Mouse (Mus musculus): ENCODE measurements around the gene Nit1. TPM values are rescaled to one million over a fixed set of nuclear protein-coding genes. Genes with fewer than 3 reads are reported as not detected.
"Not testable (repeated sequence)": the region's sequence is repeated elsewhere in the genome, so short reads cannot be mapped to it uniquely, and the experiment has no call there.

Nit1 gene
- polyA plus RNA-seq, 1 experiment from 2014 or later = 43.3 TPM

DNA sequence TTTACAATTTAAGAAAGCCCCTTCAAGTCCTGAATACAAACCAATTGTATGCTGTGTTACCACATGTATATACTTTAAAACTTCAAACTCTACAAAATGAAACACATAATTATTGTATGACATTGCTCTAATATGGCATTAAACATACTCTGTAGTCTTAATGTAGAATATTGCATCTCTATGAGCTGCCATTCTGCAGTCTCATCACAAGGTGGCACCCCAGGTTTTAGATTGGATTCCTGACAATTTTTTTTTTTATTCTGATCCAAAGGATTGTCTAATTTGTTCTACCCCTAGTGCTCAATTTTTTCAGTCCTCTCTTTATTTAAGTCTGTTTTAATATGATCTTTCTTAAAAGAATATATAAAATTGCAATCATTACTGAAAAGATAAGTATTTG, 24.0 kb downstream of the Nit1 start:
- Histone ChIP-seq H3K4me2 (replicated peaks) (no peak overlapping the region), H3K9me3 (no peaks in the 10 kb centered on the region), H3K27me3 (replicated peaks) (no peaks in the 10 kb centered on the region), H3K4me1 (replicated peaks) (peaks cover 3% of the 10 kb centered on the region; the same call in 1 of the 2 replicates), H3K27ac (no peak overlapping the region), H3K9ac (no peak overlapping the region), H3K36me3 (no peaks in the 10 kb centered on the region), H3K4me3 (replicated peaks) (no peak overlapping the region)
- ATAC-seq = no peak

DNA sequence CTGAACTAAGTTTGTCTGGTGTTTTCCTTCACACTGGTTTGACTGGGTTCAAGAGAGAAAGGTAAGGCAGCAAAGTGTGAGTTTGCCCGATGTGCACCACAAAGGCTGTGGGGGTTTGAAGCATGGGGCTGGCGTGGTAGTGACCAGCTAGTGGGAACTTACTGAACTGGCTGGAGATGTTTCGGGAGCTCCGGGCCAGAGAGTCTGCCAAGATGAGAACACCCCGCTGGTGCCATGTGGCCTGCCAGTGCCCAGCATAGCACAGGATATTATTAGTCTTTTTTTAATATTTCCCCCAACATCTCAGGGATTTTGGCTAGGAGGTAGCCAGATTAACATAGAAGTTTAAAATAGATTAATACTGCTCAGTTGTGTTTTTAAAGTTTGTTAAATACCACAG, 25.3 kb downstream of the Nit1 start:
- 25% methylated on average over 5 of the region's 5 CpGs for WGBS
- Histone ChIP-seq H3K4me2 (replicated peaks) (peak overlapping the region; percentile 22; the same call in 1 of the 2 replicates), H3K9me3 (no peaks in the 10 kb centered on the region), H3K4me1 (replicated peaks) (peaks cover 3% of the 10 kb centered on the region; the same call in 1 of the 2 replicates), H3K27ac (no peak overlapping the region), H3K27me3 (replicated peaks) (no peaks in the 10 kb centered on the region), H3K36me3 (no peaks in the 10 kb centered on the region), H3K4me3 (replicated peaks) (no peak overlapping the region), H3K9ac (no peak overlapping the region)
- ATAC-seq = no peak

DNA sequence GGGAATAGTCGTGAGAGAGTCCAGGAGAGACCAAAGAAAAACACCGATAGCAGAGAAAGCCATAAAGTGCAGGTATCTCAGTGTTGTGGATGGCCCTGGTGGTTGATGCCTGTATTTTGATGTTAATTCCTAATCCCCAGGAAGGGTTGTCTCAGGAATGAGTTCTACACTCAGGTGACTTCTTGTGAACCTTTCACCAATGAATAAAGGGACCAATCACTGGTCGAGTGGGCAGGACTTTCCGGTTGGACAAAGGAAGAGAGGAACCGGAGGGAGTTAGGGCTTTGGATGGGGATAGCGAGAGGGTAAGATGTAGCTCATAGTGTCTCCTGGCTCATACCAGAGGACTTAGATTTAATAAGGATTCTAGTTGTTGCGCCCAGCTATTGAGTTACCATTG, 25.7 kb downstream of the Nit1 start:
- Histone ChIP-seq H3K4me1 (replicated peaks) (peaks cover 3% of the 10 kb centered on the region; the same call in 1 of the 2 replicates), H3K27ac (no peak overlapping the region), H3K36me3 (no peaks in the 10 kb centered on the region), H3K9me3 (no peaks in the 10 kb centered on the region), H3K27me3 (replicated peaks) (no peaks in the 10 kb centered on the region), H3K4me3 (replicated peaks) (no peak overlapping the region), H3K9ac (no peak overlapping the region), H3K4me2 (replicated peaks) (peak overlapping the region; percentile 22; the same call in 1 of the 2 replicates)
- ATAC-seq = 0 out of 2 replicates have a peak, but pooled peaks have one; percentile 42
- 15% methylated on average over 7 of the region's 7 CpGs for WGBS

DNA sequence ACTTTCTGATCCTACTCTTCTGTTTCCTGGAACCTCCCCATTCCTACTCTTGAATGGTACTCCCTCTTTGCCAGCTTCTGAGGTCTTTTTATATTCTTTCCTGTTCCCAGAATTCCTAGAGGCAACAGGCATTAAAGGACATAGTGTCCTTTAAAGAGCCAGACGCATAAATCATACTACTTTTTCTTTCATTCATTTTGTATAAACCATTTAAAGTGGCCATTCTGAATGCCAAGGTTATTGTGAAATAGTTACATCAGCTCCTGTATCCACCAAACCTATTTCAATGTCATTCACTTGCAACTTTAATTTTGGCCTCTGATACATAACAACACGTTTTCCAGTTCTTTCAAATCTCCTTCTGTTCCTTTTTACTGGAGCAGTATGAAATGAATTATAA, 36.1 kb downstream of the Nit1 start:
- Histone ChIP-seq H3K36me3 (no peaks in the 10 kb centered on the region), H3K9ac (no peak overlapping the region), H3K4me2 (replicated peaks) (no peak overlapping the region), H3K9me3 (no peaks in the 10 kb centered on the region), H3K4me3 (replicated peaks) (no peak overlapping the region), H3K27ac (no peak overlapping the region), H3K4me1 (replicated peaks) (no peaks in the 10 kb centered on the region), H3K27me3 (replicated peaks) (no peaks in the 10 kb centered on the region)
- no peak for ATAC-seq
- 67% methylated on average over 2 of the region's 2 CpGs for WGBS

DNA sequence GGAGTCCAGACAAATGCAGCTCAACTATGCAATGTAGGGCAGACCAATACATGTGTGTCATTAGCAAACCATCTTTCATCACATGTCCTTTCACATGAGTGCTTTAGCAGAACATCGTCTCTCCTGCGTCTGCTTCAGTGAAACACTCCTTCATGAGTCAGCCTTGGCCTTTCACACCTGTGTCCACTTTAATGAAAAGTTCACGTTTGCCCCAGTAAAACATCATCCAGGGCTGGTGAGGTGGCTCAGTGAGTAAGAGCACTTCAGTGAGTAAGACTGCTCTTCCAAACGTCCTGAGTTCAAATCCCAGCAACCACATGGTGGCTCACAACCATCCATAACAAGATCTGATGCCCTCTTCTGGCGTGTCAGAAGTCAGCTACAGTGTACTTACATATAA, 39.3 kb downstream of the Nit1 start:
- ATAC-seq; H3K27me3 ChIP-seq (replicated peaks); H3K36me3 ChIP-seq; H3K4me2 ChIP-seq (replicated peaks); H3K4me1 ChIP-seq (replicated peaks); H3K9ac ChIP-seq; H3K9me3 ChIP-seq; H3K27ac ChIP-seq; H3K4me3 ChIP-seq (replicated peaks): not testable (repeated sequence)
- WGBS = 74% methylated on average over 5 of the region's 5 CpGs

DNA sequence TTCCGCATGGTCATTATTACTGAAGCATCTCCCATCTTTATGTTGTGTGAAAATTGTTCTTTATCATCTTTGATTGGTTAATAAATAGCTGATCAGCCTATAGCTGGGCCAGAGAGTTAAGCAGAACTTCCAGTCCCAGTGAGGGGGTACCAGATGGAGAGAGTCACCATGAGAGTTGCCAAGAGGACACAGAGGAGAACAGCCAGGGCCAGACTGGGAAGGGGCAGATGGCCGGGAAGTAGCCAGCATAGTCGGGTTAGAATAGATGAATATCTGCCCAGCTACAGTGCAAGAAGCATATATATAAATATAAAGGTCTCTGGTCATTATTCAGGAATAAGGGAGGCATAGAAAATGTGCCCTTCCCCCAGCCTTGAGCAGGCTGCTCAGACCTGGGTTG, 47.2 kb downstream of the Nit1 start:
- Histone ChIP-seq H3K4me1 (replicated peaks) (peaks cover 3% of the 10 kb centered on the region; the same call in 1 of the 2 replicates), H3K9ac (no peak overlapping the region), H3K4me2 (replicated peaks) (no peak overlapping the region), H3K9me3 (no peaks in the 10 kb centered on the region), H3K4me3 (replicated peaks) (no peak overlapping the region), H3K27ac (no peak overlapping the region), H3K36me3 (no peaks in the 10 kb centered on the region), H3K27me3 (replicated peaks) (no peaks in the 10 kb centered on the region)
- WGBS = 55% methylated on average over 3 of the region's 3 CpGs
- ATAC-seq = no peak

DNA sequence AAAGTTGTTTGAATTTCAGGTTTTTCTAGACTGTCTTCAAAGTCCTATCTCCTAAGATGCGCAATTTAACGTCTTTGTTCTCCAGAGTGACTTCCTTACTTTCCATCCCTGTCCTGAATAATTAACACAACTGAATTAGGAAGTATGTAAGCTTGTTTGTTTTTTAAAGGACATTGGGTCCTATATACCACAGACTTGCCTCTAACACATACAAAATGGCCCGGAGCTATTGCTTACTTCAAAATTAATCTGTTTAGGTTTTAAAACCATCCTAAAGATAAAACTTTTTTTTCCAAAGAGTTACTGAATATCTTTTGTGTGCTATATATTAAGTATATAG, 50.4 kb downstream of the Nit1 start:
- 13% methylated on average over 3 of the region's 3 CpGs for WGBS
- peak; percentile 26 for ATAC-seq

DNA sequence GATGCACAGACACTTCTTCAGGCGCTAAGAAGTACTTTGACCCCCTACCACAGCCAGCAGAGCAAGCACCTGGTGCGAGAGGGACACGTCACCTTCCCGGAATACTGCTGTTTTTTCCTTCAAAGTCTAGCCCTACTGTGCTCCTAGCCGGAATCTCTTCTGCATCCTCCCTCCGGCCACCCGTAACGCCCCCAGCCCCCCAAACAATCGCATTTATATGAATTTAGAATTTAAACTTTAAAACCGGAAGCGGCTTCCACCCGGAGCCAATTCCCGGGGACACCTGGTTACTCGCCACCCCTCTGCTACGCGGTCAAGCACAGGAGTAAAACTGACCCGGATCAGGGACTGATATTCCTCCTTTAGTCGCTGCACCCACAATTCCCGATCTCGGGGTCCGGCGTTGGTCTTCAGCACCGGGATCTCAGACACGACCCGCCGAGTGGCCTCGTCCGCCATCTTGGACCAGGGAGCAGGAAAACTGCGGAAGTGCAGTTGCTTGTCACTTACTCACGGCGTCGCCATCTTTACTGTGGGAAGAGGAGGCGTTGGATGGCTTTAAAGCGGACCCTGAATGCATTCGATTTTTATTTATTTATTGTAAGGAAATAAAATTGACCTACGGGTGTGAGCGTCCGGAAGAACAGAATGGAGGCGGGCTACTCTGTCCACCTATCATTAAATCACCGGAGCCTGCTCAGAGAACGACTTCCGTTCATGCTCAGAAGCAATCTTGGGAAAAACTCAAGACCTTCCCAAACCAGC, 51.0 kb downstream of the Nit1 start, which contains the start of gene Ufc1:
Ufc1 (minus strand) TSS at position 727 of the 765 bp plus-strand sequence.
- WGBS = under 1% methylated on average over 42 of the region's 42 CpGs
- peak within 1 kb of the TSS; percentile 66 for H3K4me2 ChIP-seq (replicated peaks)
- peak within 1 kb of the TSS; percentile 97 for H3K27ac ChIP-seq
- no peaks in the 10 kb centered on the region for H3K27me3 ChIP-seq (replicated peaks)
- H3K4me1 ChIP-seq (replicated peaks) = peaks cover 3% of the 10 kb centered on the region; the same call in 1 of the 2 replicates
- peak within 1 kb of the TSS; percentile 71 for H3K4me3 ChIP-seq (replicated peaks)
- peaks cover 6% of the 10 kb centered on the region; the same call in 1 of the 2 replicates for H3K36me3 ChIP-seq
- H3K9me3 ChIP-seq = no peaks in the 10 kb centered on the region
- H3K9ac ChIP-seq = peak within 1 kb of the TSS; percentile 78
- peak; percentile 90 for ATAC-seq

More for the DNA sequence above, 50.4 kb downstream of the Nit1 start:
- Histone ChIP-seq H3K4me2 (replicated peaks) (peak overlapping the region; percentile 66), H3K27me3 (replicated peaks) (no peaks in the 10 kb centered on the region), H3K4me3 (replicated peaks) (peak overlapping the region; percentile 71), H3K27ac (peak overlapping the region; percentile 97), H3K36me3 (peaks cover under 1% of the 10 kb centered on the region; the same call in 1 of the 2 replicates), H3K9ac (no peak overlapping the region), H3K9me3 (no peaks in the 10 kb centered on the region), H3K4me1 (replicated peaks) (peaks cover 3% of the 10 kb centered on the region; the same call in 1 of the 2 replicates)

DNA sequence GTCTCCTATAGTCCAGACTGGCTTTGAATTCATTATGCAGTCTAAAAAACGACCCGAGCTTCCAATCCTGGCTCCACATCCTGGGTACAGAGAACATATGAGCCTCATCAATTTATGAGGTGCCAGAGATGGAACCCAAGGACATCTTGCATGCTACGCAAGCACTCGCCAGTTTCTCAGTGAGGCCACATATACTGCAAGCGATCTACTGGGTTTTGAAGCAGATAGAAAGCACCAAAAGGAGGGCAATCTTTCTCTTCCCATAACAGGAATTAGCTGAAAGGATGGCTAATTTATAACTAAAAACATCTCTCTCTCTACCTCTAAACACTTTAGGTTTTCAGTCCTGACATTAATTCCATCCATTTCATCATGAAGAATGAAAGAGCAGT, 51.5 kb downstream of the Nit1 start:
- H3K27ac ChIP-seq = peak overlapping the region; percentile 97; the same call in 1 of the 2 replicates

DNA sequence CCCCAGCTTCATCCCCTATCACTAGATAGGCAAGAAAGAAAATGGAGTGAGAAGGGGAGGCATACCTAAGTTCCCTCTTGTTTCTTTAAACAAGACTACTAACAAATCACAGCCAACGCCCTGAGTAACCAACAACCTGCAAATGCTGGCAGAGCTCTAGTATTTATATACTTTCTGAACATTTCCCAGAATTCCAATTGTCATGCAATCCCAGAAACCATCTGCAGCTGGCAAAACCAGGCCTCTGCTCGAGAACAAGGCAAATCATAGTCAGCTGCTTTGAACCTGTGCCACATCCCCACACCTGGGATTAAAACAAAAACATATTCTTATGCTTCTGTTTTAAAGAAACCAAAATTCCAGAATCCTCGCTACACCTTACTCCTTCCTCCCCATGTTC, 52.1 kb downstream of the Nit1 start:
- Histone ChIP-seq H3K27ac (no peak overlapping the region), H3K9ac (no peak overlapping the region), H3K36me3 (peaks cover 15% of the 10 kb centered on the region; the same call in 1 of the 2 replicates), H3K4me1 (replicated peaks) (peaks cover 3% of the 10 kb centered on the region; the same call in 1 of the 2 replicates), H3K4me2 (replicated peaks) (peak overlapping the region; percentile 66), H3K27me3 (replicated peaks) (no peaks in the 10 kb centered on the region), H3K9me3 (no peaks in the 10 kb centered on the region), H3K4me3 (replicated peaks) (no peak overlapping the region)
- no peak for ATAC-seq
- WGBS = 84% methylated on average over 3 of the region's 3 CpGs

More for the DNA sequence above, 51.5 kb downstream of the Nit1 start:
- H3K4me2 ChIP-seq (replicated peaks) = peak overlapping the region; percentile 66
- peaks cover 10% of the 10 kb centered on the region; the same call in 1 of the 2 replicates for H3K36me3 ChIP-seq
- peaks cover 3% of the 10 kb centered on the region; the same call in 1 of the 2 replicates for H3K4me1 ChIP-seq (replicated peaks)
- peak overlapping the region; percentile 78 for H3K9ac ChIP-seq
- H3K9me3 ChIP-seq = no peaks in the 10 kb centered on the region
- no peaks in the 10 kb centered on the region for H3K27me3 ChIP-seq (replicated peaks)
- 33% methylated on average over 5 of the region's 5 CpGs for WGBS
- peak overlapping the region; percentile 71 for H3K4me3 ChIP-seq (replicated peaks)
- ATAC-seq = no peak

DNA sequence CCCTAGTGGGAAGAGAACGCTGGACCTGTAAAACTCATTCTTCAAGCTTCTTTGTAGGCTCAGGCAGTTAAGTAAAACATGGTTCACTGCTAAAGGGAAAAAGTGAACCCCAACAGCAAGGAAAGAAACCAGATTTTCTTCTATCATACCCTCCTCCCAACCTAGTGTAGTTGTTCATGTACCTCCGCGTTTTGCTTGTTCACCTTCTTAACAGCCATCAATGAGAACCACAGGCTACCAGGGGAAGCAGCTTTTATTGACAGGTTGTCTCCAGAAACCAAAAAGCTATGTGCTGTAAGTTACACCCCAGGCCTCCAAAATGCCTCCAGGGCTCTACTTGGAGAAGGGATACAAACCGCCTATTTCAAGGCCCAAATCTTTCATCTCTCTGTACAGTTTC, 57.1 kb downstream of the Nit1 start:
- Histone ChIP-seq H3K9me3 (no peaks in the 10 kb centered on the region), H3K9ac (no peak overlapping the region), H3K27ac (peak overlapping the region; percentile 18; the same call in 1 of the 2 replicates), H3K4me3 (replicated peaks) (peak overlapping the region; percentile 99; the same call in 1 of the 2 replicates), H3K36me3 (peaks cover 25% of the 10 kb centered on the region; the same call in 1 of the 2 replicates), H3K27me3 (replicated peaks) (no peaks in the 10 kb centered on the region), H3K4me2 (replicated peaks) (peak overlapping the region; percentile 81), H3K4me1 (replicated peaks) (peaks cover 16% of the 10 kb centered on the region)
- ATAC-seq = no peak
- WGBS = 65% methylated on average over 4 of the region's 4 CpGs

All from intestine, embryonic 15.5 days (tissue).